Mouse (Mus musculus) fat pad, adult 2 months (tissue): ENCODE measurements around the gene Evc.

ENCODE experiments used
- DNase-seq: peaks from one replicate; pipeline ENCODE4 v3.0.0-alpha.2; 2011; ENCODE audit warnings: low read depth, low spot score; ENCODE audit errors: extremely low read depth

The Evc gene

GRCm38 (mm10) chr5:37336485-37337105, at the start of gene Evc:
Gene Evc (minus strand): TSS chr5:37336894.
- no peak for DNase-seq

GRCm38 (mm10) chr5:37383570-37383969, 46.9 kb upstream of the Evc start:
- no peak for DNase-seq

- DNase-seq: no peak
These were observed 43.9 kb upstream of the Evc start for GRCm38 (mm10) chr5:37380641-37381040.

GRCm38 (mm10) chr5:37377376-37377775, 40.7 kb upstream of the Evc start:
- DNase-seq: no peak

GRCm38 (mm10) chr5:37368796-37369195, 32.1 kb upstream of the Evc start:
- no peak for DNase-seq

- DNase-seq: no peak
These were observed 29.1 kb upstream of the Evc start for GRCm38 (mm10) chr5:37365751-37366150.

GRCm38 (mm10) chr5:37363284-37363683, 26.6 kb upstream of the Evc start:
- DNase-seq: no peak

GRCm38 (mm10) chr5:37362618-37363017, 25.9 kb upstream of the Evc start:
- no peak for DNase-seq

- no peak for DNase-seq
These were observed 19.3 kb upstream of the Evc start for GRCm38 (mm10) chr5:37356027-37356426.

- no peak for DNase-seq
These were observed 17.7 kb upstream of the Evc start for GRCm38 (mm10) chr5:37354385-37354784.

GRCm38 (mm10) chr5:37351791-37352190, 15.1 kb upstream of the Evc start:
- no peak for DNase-seq

- DNase-seq: no peak
These were observed 7.3 kb upstream of the Evc start for GRCm38 (mm10) chr5:37343962-37344361.

GRCm38 (mm10) chr5:37338288-37338687, 1.6 kb upstream of the Evc start, which contains the start of gene Evc2:
Gene Evc2 (plus strand): TSS chr5:37338499.
- no peak for DNase-seq

- DNase-seq: no peak
These were observed 1.0 kb upstream of the Evc start for GRCm38 (mm10) chr5:37337696-37338095.

- no peak for DNase-seq
These were observed 1.6 kb downstream of the Evc start for GRCm38 (mm10) chr5:37335061-37335460.

GRCm38 (mm10) chr5:37332066-37332465, 4.6 kb downstream of the Evc start:
- DNase-seq: no peak

GRCm38 (mm10) chr5:37331133-37331505, 5.6 kb downstream of the Evc start:
- DNase-seq: no peak

- no peak for DNase-seq
These were observed 6.1 kb downstream of the Evc start for GRCm38 (mm10) chr5:37330449-37331132.

GRCm38 (mm10) chr5:37326675-37327074, 10.0 kb downstream of the Evc start:
- DNase-seq: no peak

- no peak for DNase-seq
These were observed 15.9 kb downstream of the Evc start for GRCm38 (mm10) chr5:37320761-37321160.

GRCm38 (mm10) chr5:37320174-37320573, 16.5 kb downstream of the Evc start:
- no peak for DNase-seq

- DNase-seq: no peak
These were observed 18.0 kb downstream of the Evc start for GRCm38 (mm10) chr5:37318715-37319114.
